In the genomic region with DNA sequence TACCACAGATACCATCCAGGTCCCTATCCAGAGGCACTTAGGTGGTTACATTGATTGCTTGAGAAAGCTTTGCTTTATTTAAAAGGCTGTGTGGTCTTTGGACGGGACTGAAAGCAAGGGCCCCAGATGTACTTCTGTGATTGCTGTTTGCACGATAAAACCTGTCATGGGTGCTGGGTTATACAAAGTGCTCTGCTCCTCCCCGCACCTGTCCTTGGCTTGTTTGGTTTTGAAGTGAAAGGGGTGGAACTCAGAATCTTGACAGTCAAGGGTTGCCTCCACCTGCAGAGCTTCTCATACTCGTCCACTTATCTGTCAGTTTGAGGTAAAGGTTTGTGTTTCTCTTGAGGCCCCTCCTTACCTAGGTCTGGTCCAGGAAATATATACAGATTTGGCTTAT, we compare ENCODE assay signal across 20 mouse cellular contexts. TPM values are rescaled to one million over a fixed set of nuclear protein-coding genes. Genes with fewer than 3 reads are reported as not detected.
"Had no signal": no experiment of that assay in that cellular context is flagged by ENCODE, and none has a peak within 500 bp of the region (broad histone marks: within the 10 kb centered on the region; RNA-seq: fewer than 3 reads in every experiment).

No protein-coding gene starts in this region.

- H3K9me3 ChIP-seq: lung, embryonic 15.5 days; midbrain, embryonic 12.5 days; neural tube, embryonic 12.5 days; stomach, embryonic 15.5 days had no signal

- H3K4me3 ChIP-seq: lung, embryonic 15.5 days; midbrain, embryonic 12.5 days; neural tube, embryonic 12.5 days; stomach, embryonic 15.5 days had no signal

- H3K4me1 ChIP-seq: lung, embryonic 15.5 days; neural tube, embryonic 12.5 days had no signal

- H3K9ac ChIP-seq: liver, postnatal 0 days; lung, embryonic 15.5 days; midbrain, embryonic 12.5 days; neural tube, embryonic 12.5 days; stomach, embryonic 15.5 days had no signal

- H3K36me3 ChIP-seq: lung, embryonic 15.5 days; midbrain, embryonic 12.5 days; neural tube, embryonic 12.5 days; stomach, embryonic 15.5 days had no signal

- ATAC-seq: liver, postnatal 0 days; lung, postnatal 0 days had no signal

- H3K27ac ChIP-seq: lung, embryonic 15.5 days; macrophage; midbrain, embryonic 12.5 days; neural tube, embryonic 12.5 days; stomach, embryonic 15.5 days; stomach, postnatal 0 days had no signal

- DNase-seq: liver, postnatal 0 days; lung, adult 2 months; lung, postnatal 14 days; lung, postnatal 36 days; midbrain, embryonic 14.5 days; right cerebral cortex, postnatal 14 days; thymus, adult 2 months; thymus, postnatal 25 days; thymus, postnatal 4 days had no signal

- H3K4me2 ChIP-seq: lung, embryonic 15.5 days; midbrain, embryonic 12.5 days; neural tube, embryonic 12.5 days; stomach, embryonic 15.5 days had no signal

RNA-seq across cellular contexts. Expression of a gene that starts 1.5 kb away (rescaled TPM):
- total RNA-seq: megakaryocyte progenitor cell, adult 5-6 weeks; monocyte, adult 5-6 weeks; neutrophil, adult 5-6 weeks had no signal
- polyA plus RNA-seq: liver, postnatal 0 days; spleen, adult 2 months had no signal
